Mouse (Mus musculus): Measurements from ENCODE around the gene Ier5. TPM values are rescaled to one million over a fixed set of nuclear protein-coding genes. Genes with fewer than 3 reads are reported as not detected.

Gene Ier5
- polyA plus RNA-seq, 1 experiment from 2014 or later = 17.3 TPM

GRCm38 (mm10) chr1:155075856-155076255 lies 23.6 kb downstream of the Ier5 start:
- Histone ChIP-seq H3K36me3 (ENCODE audit: control insufficient read depth, insufficient read depth, low read length) (no peaks in the 10 kb centered on the region), H3K27me3 (ENCODE audit: control insufficient read depth, insufficient read depth, low read length) (no peaks in the 10 kb centered on the region), H3K4me3 (ENCODE audit: low read depth, low read length) (no peak overlapping the region), H3K9ac (ENCODE audit: low read length) (no peak overlapping the region), H3K9me3 (ENCODE audit: control insufficient read depth, low read length) (no peaks in the 10 kb centered on the region), H3K27ac (ENCODE audit: low read depth, low read length) (no peak overlapping the region), H3K4me1 (ENCODE audit: control insufficient read depth, insufficient read depth, low read length) (peaks cover 23% of the 10 kb centered on the region), H3K4me2 (ENCODE audit: low read depth) (no peak overlapping the region)
- DNase-seq (ENCODE audit: low spot score) (no peak), ATAC-seq (ENCODE audit: insufficient read depth, low FRiP score, low TSS enrichment) (no peak)
- 82% methylated on average over 7 of the region's 7 CpGs for whole genome bisulfite sequencing

- H3K4me3 ChIP-seq (ENCODE audit: low read depth, low read length) = no peak overlapping the region
- no peaks in the 10 kb centered on the region for H3K27me3 ChIP-seq (ENCODE audit: control insufficient read depth, insufficient read depth, low read length)
- WGBS = 74% methylated on average over 7 of the region's 7 CpGs
- DNase-seq (ENCODE audit: low spot score) (no peak), ATAC-seq (ENCODE audit: insufficient read depth, low FRiP score, low TSS enrichment) (no peak)
- H3K4me2 ChIP-seq (ENCODE audit: low read depth) = no peak overlapping the region
- H3K27ac ChIP-seq (ENCODE audit: low read depth, low read length) = no peak overlapping the region
- no peak overlapping the region for H3K9ac ChIP-seq (ENCODE audit: low read length)
- H3K9me3 ChIP-seq (ENCODE audit: control insufficient read depth, low read length) = no peaks in the 10 kb centered on the region
- H3K4me1 ChIP-seq (ENCODE audit: control insufficient read depth, insufficient read depth, low read length) = peaks cover 23% of the 10 kb centered on the region
- H3K36me3 ChIP-seq (ENCODE audit: control insufficient read depth, insufficient read depth, low read length) = no peaks in the 10 kb centered on the region
Observed at GRCm38 (mm10) chr1:155074856-155075255, 24.6 kb downstream of the Ier5 start.

DNA sequence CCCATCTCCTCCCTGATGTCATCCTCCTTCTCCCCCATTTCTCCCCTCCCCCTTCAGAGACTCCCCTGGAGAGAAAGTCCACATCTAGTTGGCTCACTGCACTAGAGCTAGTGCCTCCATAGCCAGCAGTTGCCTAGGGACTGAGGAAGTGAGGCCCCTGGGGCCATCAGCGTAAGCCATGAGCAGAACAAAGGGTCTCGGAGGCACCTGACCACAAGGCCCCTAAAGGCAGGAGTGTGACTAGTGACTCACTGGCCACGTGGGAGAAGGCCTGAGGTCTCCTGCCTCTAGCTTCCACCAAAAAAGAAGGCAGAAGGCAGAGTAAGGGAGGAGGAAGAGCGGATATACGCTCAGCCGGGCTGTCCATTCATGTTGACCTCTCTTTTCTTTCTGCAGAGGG lies 25.5 kb downstream of the Ier5 start:
- DNase-seq (ENCODE audit: low spot score) (no peak), ATAC-seq (ENCODE audit: insufficient read depth, low FRiP score, low TSS enrichment) (no peak)
- Histone ChIP-seq H3K27ac (ENCODE audit: low read depth, low read length) (no peak overlapping the region), H3K4me2 (ENCODE audit: low read depth) (no peak overlapping the region), H3K36me3 (ENCODE audit: control insufficient read depth, insufficient read depth, low read length) (no peaks in the 10 kb centered on the region), H3K9ac (ENCODE audit: low read length) (no peak overlapping the region), H3K4me1 (ENCODE audit: control insufficient read depth, insufficient read depth, low read length) (peaks cover 23% of the 10 kb centered on the region), H3K4me3 (ENCODE audit: low read depth, low read length) (no peak overlapping the region), H3K9me3 (ENCODE audit: control insufficient read depth, low read length) (no peaks in the 10 kb centered on the region), H3K27me3 (ENCODE audit: control insufficient read depth, insufficient read depth, low read length) (no peaks in the 10 kb centered on the region)
- 75% methylated on average over 6 of the region's 6 CpGs for WGBS

DNA sequence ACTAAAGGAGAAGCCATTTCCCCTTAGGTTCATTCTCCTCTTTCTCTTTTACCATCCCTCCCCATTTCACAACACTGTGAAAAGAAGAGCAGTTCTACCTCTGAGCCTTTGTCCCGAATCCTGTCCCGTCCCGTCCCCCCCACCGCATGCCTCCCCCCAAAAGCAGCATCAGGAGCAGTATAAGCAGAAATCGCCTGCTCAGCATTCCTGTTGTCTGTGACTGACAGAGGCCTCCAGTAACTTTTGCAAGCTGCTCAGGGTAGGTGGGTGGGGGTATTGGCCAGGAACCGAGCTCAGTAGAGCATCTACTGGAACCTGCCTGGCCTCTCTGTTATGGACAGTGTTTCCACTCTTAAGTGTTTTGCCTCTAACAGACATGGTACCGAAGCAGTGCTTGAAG lies 26.3 kb downstream of the Ier5 start:
- Histone ChIP-seq H3K36me3 (ENCODE audit: control insufficient read depth, insufficient read depth, low read length) (no peaks in the 10 kb centered on the region), H3K4me3 (ENCODE audit: low read depth, low read length) (no peak overlapping the region), H3K4me1 (ENCODE audit: control insufficient read depth, insufficient read depth, low read length) (peaks cover 20% of the 10 kb centered on the region), H3K27ac (ENCODE audit: low read depth, low read length) (no peak overlapping the region), H3K27me3 (ENCODE audit: control insufficient read depth, insufficient read depth, low read length) (no peaks in the 10 kb centered on the region), H3K9me3 (ENCODE audit: control insufficient read depth, low read length) (no peaks in the 10 kb centered on the region), H3K4me2 (ENCODE audit: low read depth) (no peak overlapping the region), H3K9ac (ENCODE audit: low read length) (no peak overlapping the region)
- DNase-seq (ENCODE audit: low spot score) (no peak), ATAC-seq (ENCODE audit: insufficient read depth, low FRiP score, low TSS enrichment) (no peak)
- 37% methylated on average over 7 of the region's 7 CpGs for WGBS

GRCm38 (mm10) chr1:155071287-155071876 lies 28.1 kb downstream of the Ier5 start:
- DNase-seq (ENCODE audit: low spot score) (no peak), ATAC-seq (ENCODE audit: insufficient read depth, low FRiP score, low TSS enrichment) (no peak)

GRCm38 (mm10) chr1:155070561-155071286 lies 28.7 kb downstream of the Ier5 start:
- ATAC-seq (ENCODE audit: insufficient read depth, low FRiP score, low TSS enrichment) = no peak
- Histone ChIP-seq H3K9ac (ENCODE audit: low read length) (no peak overlapping the region), H3K27me3 (ENCODE audit: control insufficient read depth, insufficient read depth, low read length) (no peaks in the 10 kb centered on the region), H3K9me3 (ENCODE audit: control insufficient read depth, low read length) (no peaks in the 10 kb centered on the region), H3K27ac (ENCODE audit: low read depth, low read length) (no peak overlapping the region), H3K36me3 (ENCODE audit: control insufficient read depth, insufficient read depth, low read length) (no peaks in the 10 kb centered on the region), H3K4me3 (ENCODE audit: low read depth, low read length) (no peak overlapping the region), H3K4me2 (ENCODE audit: low read depth) (no peak overlapping the region), H3K4me1 (ENCODE audit: control insufficient read depth, insufficient read depth, low read length) (peaks cover 9% of the 10 kb centered on the region; the same call in 1 of the 2 replicates)
- DNase-seq (ENCODE audit: low spot score) = no peak
- 58% methylated on average over 5 of the region's 5 CpGs for WGBS

More at GRCm38 (mm10) chr1:155071287-155071876, 28.1 kb downstream of the Ier5 start:
- no peak overlapping the region for H3K27ac ChIP-seq (ENCODE audit: low read depth, low read length)
- H3K9ac ChIP-seq (ENCODE audit: low read length) = no peak overlapping the region
- H3K9me3 ChIP-seq (ENCODE audit: control insufficient read depth, low read length) = no peaks in the 10 kb centered on the region
- H3K27me3 ChIP-seq (ENCODE audit: control insufficient read depth, insufficient read depth, low read length) = no peaks in the 10 kb centered on the region
- WGBS = 21% methylated on average over 7 of the region's 7 CpGs
- H3K4me1 ChIP-seq (ENCODE audit: control insufficient read depth, insufficient read depth, low read length) = peaks cover 9% of the 10 kb centered on the region; the same call in 1 of the 2 replicates
- H3K36me3 ChIP-seq (ENCODE audit: control insufficient read depth, insufficient read depth, low read length) = no peaks in the 10 kb centered on the region
- H3K4me2 ChIP-seq (ENCODE audit: low read depth) = no peak overlapping the region
- no peak overlapping the region for H3K4me3 ChIP-seq (ENCODE audit: low read depth, low read length)

- no peak for ATAC-seq (ENCODE audit: insufficient read depth, low FRiP score, low TSS enrichment)
- no peak for DNase-seq (ENCODE audit: low spot score)
- no peak overlapping the region for H3K4me3 ChIP-seq (ENCODE audit: low read depth, low read length)
- no peaks in the 10 kb centered on the region for H3K27me3 ChIP-seq (ENCODE audit: control insufficient read depth, insufficient read depth, low read length)
- H3K4me1 ChIP-seq (ENCODE audit: control insufficient read depth, insufficient read depth, low read length) = peaks cover 9% of the 10 kb centered on the region; the same call in 1 of the 2 replicates
- no peak overlapping the region for H3K9ac ChIP-seq (ENCODE audit: low read length)
- H3K4me2 ChIP-seq (ENCODE audit: low read depth) = no peak overlapping the region
- H3K9me3 ChIP-seq (ENCODE audit: control insufficient read depth, low read length) = no peaks in the 10 kb centered on the region
- no peak overlapping the region for H3K27ac ChIP-seq (ENCODE audit: low read depth, low read length)
- H3K36me3 ChIP-seq (ENCODE audit: control insufficient read depth, insufficient read depth, low read length) = no peaks in the 10 kb centered on the region
- 57% methylated on average over 7 of the region's 7 CpGs for WGBS
Observed at GRCm38 (mm10) chr1:155069696-155070095, 29.7 kb downstream of the Ier5 start.

DNA sequence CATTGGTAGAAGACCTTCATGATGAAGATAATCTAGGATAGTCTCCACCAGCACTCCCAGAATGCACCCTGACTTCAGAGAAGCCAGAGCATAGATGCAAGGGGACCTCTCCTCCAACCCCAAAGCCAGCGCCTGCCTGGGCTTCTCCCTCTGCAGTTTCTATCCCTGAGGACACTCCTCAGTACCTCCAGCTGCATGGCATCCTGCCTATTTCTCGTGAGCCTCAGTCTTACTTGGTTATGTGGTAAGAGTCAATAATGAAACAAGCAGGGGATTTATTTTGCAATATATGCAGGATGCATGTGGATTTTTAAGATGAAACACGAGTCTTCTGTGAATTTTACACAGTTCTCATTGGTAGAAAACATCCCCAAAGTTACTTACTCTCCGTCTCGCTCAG lies 33.2 kb downstream of the Ier5 start:
- H3K4me1 ChIP-seq (ENCODE audit: control insufficient read depth, insufficient read depth, low read length) = peaks cover 3% of the 10 kb centered on the region; the same call in 1 of the 2 replicates
- H3K27me3 ChIP-seq (ENCODE audit: control insufficient read depth, insufficient read depth, low read length) = no peaks in the 10 kb centered on the region
- no peak for DNase-seq (ENCODE audit: low spot score)
- H3K9ac ChIP-seq (ENCODE audit: low read length) = no peak overlapping the region
- no peaks in the 10 kb centered on the region for H3K36me3 ChIP-seq (ENCODE audit: control insufficient read depth, insufficient read depth, low read length)
- H3K4me2 ChIP-seq (ENCODE audit: low read depth) = no peak overlapping the region
- no peak overlapping the region for H3K27ac ChIP-seq (ENCODE audit: low read depth, low read length)
- no peak for ATAC-seq (ENCODE audit: insufficient read depth, low FRiP score, low TSS enrichment)
- H3K4me3 ChIP-seq (ENCODE audit: low read depth, low read length) = no peak overlapping the region
- no peaks in the 10 kb centered on the region for H3K9me3 ChIP-seq (ENCODE audit: control insufficient read depth, low read length)
- WGBS = 83% methylated on average over 5 of the region's 5 CpGs

All from neural tube, embryonic 11.5 days (tissue).